Mouse (Mus musculus): ENCODE data around the gene Fancc.
"Not testable (repeated sequence)": the region's sequence is repeated elsewhere in the genome, so short reads cannot be mapped to it uniquely, and the experiment has no call there.

Fancc gene

DNA sequence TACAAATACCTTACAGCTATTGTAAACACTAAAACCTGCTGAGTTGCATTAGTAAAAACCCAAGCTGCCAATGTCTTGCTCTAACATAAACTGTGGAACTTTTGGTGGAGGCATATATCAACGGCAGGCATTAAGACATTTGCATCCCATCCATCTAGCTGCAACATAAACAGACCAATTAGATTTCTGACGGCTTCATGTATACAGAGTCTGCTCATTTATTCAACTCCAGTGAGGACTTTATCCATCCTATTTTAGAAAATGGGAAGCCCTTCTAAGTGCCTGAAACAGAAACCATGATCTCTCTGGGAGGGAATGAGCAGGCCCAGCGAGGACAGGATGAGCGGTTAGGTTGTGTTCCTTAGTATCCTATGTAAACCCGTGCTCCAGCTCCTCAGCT lies 18.5 kb upstream of the Fancc start:
- no peak for DNase-seq (ENCODE audit: low spot score)

DNA sequence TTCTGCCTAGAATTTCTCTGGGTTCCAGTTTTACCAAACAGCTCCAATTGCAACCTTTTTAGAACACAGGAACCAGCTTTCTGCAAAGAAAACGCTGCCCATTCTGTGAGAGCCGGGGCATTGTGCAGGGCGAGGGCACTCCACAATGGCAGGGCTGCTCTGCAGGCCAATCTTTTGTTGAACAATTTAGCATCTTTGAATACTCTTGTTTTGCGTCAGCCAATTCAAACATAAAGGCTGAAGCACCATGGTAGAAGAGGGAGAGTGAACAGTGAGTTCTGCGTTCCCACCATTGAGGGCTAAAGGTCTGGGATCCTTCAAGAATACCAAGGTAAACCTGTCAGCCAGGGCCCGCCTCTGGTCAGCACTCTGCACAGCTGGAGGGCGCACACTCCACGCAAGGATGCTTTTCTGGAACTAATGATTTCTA lies 17.9 kb upstream of the Fancc start:
- no peak for DNase-seq (ENCODE audit: low spot score)

DNA sequence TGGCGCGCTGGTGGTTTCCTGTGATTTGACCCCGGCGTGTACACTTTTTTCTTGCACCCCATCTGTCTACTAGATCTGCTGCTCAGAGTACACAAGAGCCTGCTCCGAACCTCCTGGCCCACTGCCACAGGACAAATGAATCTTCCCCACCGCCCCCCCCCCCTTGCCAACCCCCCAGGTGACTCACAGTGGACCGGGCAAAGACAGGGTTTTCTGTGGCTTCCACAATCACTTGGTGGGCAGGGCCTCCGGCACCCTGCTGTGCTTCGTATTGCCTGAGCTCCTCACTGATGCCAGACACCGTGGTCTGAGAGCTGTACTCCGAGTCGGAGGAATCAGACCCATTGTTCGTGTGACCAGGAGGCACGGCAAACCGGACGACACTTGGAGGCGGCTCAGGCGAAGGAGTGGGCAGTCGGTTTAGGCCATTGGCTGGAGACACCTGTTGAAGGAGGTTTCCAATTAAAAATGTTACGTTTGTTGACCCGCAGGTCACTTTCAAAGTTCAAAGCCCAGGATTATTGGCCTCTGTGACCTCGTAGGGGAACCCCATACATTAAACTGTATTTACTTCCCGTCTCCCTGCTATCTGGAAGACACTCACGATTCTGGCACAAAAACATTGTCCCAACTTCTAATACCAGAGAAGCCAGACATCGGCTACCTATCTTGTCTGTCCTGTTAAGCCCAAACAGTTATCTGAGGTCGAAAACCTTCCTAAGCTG lies 16.5 kb upstream of the Fancc start:
- DNase-seq (ENCODE audit: low spot score), result no peak

GRCm38 (mm10) chr13:63512411-63512810 lies 15.3 kb upstream of the Fancc start:
- no peak for DNase-seq (ENCODE audit: low spot score)

GRCm38 (mm10) chr13:63507821-63508220 lies 10.7 kb upstream of the Fancc start:
- no peak for DNase-seq (ENCODE audit: low spot score)

DNA sequence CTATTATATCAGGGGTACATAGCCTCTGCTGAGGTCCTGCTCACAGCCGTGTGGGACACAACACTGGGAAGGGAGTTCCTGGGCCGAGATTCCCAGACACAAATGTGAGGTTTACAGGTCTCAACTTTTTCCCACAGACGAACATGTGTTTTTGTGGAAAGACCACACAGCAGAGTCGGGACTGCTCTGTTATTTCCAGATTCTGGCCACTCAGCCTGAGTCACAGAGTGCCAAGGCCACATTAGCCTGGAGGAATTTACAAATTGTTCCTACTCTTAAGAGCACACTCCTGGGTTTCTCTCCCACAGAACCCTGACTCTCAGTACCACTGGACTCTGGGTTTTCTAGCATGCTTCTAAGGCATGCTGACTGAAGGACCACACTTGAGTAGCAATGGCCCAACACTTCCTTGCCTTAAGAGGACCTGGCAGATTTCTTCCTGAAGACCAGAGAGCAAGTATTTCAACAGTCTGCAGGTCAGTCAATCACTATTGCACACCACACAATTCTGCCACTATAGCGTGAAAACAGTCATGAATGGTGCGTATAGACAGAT lies 10.0 kb upstream of the Fancc start:
- DNase-seq (ENCODE audit: low spot score), result no peak

DNA sequence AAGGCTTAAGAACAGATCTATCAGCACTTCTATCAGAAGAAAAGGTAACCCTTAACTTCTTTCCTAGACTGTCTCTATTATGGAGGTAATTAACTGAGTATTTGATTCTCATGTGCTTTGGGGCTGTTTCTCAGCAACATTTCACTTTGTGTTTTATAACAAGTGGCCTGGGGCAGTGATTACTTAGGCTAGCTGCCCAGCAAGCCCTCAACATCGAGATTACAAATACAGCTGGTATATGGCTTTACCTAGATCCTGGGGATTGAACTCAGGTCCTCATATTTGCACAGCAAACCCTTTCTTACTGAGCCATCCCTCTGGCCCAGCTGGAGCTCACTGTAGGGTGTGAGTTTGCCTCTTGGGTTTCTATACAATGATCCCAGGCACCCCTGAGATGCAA lies 9.3 kb upstream of the Fancc start:
- DNase-seq (ENCODE audit: low spot score), result no peak

GRCm38 (mm10) chr13:63502391-63502790 lies 5.3 kb upstream of the Fancc start:
- DNase-seq (ENCODE audit: low spot score), result no peak

- no peak for DNase-seq (ENCODE audit: low spot score)
Observed at GRCm38 (mm10) chr13:63499489-63499888, 2.4 kb upstream of the Fancc start.

DNA sequence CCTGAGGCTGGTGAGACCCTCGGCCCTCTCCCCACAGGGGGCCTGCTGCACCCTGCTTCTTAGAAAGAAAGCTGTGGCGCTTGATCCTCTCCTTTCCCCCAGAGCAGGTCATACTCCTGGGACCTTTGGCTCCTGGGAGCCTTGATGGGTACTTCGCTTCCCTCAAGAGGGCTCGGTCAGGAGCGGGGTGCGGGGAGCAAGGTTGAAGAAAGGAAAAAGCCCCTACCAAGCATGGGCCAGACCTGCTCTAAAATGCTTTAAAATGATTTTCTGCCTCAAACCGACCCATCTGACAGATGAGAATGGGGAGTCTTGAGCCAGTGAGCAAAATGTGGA lies 9.4 kb downstream of the Fancc start:
- no peak for DNase-seq (ENCODE audit: low spot score)

GRCm38 (mm10) chr13:63486791-63487706 lies 10.0 kb downstream of the Fancc start:
- DNase-seq (ENCODE audit: low spot score), result no peak

DNA sequence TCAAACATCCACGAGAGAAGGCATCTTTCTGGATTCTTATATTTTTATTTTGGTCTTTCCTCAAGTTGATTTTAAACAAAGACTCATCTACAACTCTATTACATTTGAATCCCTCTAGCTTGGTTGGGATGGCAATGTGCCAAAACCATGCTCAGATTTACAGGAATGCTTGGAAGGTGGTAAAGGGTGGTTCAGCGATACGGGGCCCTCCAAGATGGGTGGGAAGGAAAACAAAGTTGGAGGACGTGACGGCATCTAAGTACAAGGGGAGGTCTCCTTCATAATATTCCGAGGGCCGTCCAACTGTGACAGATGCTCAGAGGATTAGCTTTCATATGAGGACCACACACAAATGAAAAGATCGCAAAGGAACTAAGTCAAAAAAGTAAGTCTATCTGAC lies 21.7 kb downstream of the Fancc start:
- no peak for DNase-seq (ENCODE audit: low spot score)

- DNase-seq (ENCODE audit: low spot score), result no peak
Observed at GRCm38 (mm10) chr13:63452898-63453297, 44.2 kb downstream of the Fancc start.

- no peak for DNase-seq (ENCODE audit: low spot score)
Observed at GRCm38 (mm10) chr13:63451140-63451539, 45.9 kb downstream of the Fancc start.

DNA sequence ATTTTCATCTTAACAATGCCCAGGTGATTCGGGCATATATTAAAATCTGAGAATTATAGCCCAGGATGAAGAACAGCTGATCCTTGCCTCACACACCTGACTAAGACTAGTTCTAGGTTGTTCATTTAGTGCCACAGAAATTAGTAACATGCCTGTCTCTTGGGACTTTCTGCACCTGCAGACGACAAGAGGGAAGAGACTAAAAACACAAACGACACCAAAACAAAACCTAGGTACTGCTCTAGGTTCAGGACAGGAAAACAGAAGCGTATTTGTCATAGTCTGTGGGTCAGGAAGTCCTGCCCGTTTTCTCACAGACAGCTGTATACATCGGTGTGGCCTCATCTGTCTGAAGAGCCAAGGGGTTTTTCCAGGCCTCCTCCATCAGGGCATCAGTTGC lies 51.7 kb downstream of the Fancc start:
- DNase-seq (ENCODE audit: low spot score), result no peak

DNA sequence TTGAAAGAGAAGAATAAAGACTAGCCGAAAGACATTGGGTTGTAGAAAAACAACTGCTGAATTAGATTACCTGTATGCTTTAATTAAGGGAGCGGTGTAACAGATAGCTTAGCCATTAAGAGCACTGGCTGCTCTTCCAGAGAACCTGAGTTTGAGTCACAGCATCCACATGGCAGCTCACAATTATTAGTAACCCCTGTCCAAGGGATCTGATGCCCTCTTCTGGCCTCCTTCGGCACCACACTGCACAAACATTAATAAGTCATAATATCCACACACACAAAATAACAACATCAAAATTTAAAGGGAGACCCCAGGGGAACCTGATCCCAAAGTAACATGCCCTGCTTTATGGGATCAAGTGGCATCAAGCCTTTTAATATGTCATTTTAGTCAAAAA lies 64.3 kb downstream of the Fancc start:
- DNase-seq (ENCODE audit: low spot score), result no peak

DNA sequence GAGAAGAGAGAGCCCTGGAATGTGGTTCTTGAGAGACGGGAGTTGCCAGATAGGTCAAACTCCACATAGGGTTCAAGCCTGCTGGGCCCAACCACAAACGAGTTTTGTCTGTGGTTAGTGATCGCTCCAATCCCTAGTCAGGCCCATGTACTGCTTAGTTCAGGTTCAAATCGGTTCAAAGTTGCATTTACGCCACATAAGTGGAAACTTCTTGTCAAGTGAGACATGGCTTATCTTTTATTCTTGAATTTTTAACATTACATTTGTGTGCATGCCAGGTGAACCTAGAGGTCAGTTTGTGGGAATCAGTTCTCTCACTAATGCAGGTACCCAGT lies 65.3 kb downstream of the Fancc start:
- DNase-seq (ENCODE audit: low spot score), result no peak

GRCm38 (mm10) chr13:63431030-63431856 lies 65.8 kb downstream of the Fancc start:
- DNase-seq (ENCODE audit: low spot score), result peak; percentile 94

DNA sequence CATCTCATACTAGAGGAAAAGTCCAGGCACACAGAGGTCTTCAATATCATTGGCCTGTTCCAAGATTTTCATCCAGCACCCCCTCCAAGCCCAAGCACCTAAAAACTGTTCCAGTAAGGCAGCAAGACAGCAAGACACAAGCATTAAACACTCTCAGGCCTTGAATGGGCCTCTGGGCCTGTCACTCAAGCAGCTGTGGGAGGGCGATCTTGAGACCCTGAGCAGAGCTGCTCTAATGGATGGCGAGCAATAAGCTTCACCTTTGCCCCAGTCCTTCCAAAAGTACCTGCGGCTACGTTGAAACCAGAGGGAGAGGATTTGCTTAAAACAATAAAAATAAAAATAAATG lies 66.4 kb downstream of the Fancc start:
- no peak for DNase-seq (ENCODE audit: low spot score)

GRCm38 (mm10) chr13:63430206-63430605 lies 66.9 kb downstream of the Fancc start:
- DNase-seq (ENCODE audit: low spot score), result no peak

DNA sequence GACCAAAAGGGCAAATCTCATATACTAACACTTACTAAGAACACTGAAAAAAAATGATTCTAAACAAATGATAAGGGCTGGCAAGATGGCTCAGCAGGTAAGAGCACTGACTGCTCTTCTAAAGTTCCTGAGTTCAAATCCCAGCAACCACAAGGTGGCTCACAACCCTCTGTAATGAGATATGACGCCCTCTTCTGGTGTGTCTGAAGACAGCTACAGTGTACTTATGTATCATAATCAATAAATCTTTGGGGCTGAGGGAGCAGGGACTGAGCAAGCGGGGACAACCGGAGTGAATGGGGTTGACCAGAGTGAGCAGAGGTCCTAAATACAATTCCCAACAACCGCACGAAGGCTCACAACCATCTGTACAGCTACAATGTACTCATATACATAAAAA lies 68.9 kb downstream of the Fancc start:
- not testable (repeated sequence) for DNase-seq (ENCODE audit: low spot score)

DNA sequence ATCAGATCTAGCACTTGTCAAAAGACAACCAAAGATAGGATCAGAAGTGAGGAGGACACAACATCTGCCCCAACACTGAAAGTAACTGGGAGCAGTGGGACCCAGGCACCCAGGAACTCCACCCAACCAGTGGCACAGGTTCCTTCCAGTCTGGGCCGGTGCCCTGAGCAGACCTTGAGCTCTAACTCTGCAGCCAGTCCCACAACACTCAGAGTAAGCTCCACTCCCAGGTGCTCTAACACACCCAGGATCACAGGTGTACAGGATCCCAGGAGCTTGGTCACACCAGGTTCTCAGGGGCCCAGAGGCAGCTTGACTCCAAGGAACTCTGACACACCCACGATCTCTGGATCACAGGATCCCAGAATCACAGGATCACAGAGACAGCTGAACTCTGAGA lies 74.0 kb downstream of the Fancc start:
- no peak for DNase-seq (ENCODE audit: low spot score)

DNA sequence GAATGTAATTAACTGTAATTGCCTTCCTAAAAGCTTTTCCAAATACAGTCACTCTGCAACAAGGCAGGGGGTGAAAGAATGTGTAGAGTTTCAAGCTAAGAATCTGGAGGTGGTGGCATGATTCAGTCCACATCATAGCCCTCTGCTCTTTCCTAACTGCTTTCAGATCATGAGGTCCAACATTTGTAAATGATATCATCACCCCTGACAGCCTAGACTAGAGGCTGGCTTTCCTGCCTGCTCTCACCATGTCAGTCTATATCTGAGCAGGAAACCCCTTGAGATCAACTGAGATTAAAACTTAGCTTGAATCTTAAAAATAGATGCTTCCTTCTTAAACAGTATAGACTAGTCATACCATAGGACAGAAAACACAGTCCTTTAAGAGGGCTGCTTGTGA lies 75.9 kb downstream of the Fancc start:
- no peak for DNase-seq (ENCODE audit: low spot score)

All from T-cell, adult 2 months (primary cell).